Mouse (Mus musculus): ENCODE results near the gene Hist1h2ad. TPM values are rescaled to one million over a fixed set of nuclear protein-coding genes. Genes with fewer than 3 reads are reported as not detected.
"Not testable (repeated sequence)": the region's sequence is repeated elsewhere in the genome, so short reads cannot be mapped to it uniquely, and the experiment has no call there.

Gene Hist1h2ad
- polyA plus RNA-seq, 1 experiment from 2014 or later = 1.3 TPM

GRCm38 (mm10) chr13:23611638-23612037 is 37.5 kb downstream of the Hist1h2ad start:
- H3K27ac ChIP-seq (ENCODE audit: low read depth, low read length) = no peak overlapping the region
- no peak overlapping the region for H3K4me2 ChIP-seq
- H3K36me3 ChIP-seq (ENCODE audit: control insufficient read depth, insufficient read depth, low read length) = no peaks in the 10 kb centered on the region
- no peaks in the 10 kb centered on the region for H3K27me3 ChIP-seq (ENCODE audit: control insufficient read depth, insufficient read depth, low read length)
- no peaks in the 10 kb centered on the region for H3K9me3 ChIP-seq (replicated peaks; ENCODE audit: control insufficient read depth, low read length)
- H3K4me3 ChIP-seq (ENCODE audit: low read depth, low read length) = no peak overlapping the region
- H3K4me1 ChIP-seq (ENCODE audit: control insufficient read depth, insufficient read depth, low read length) = no peaks in the 10 kb centered on the region
- 88% methylated on average over 3 of the region's 3 CpGs for WGBS (ENCODE audit: insufficient replicate concordance)
- no peak overlapping the region for H3K9ac ChIP-seq (ENCODE audit: low read depth, low read length)
- no peak for ATAC-seq (replicated peaks; ENCODE audit: insufficient number of reproducible peaks, low FRiP score, low TSS enrichment)

- ATAC-seq (replicated peaks; ENCODE audit: insufficient number of reproducible peaks, low FRiP score, low TSS enrichment) = no peak
- H3K36me3 ChIP-seq (ENCODE audit: control insufficient read depth, insufficient read depth, low read length) = no peaks in the 10 kb centered on the region
- H3K27me3 ChIP-seq (ENCODE audit: control insufficient read depth, insufficient read depth, low read length) = no peaks in the 10 kb centered on the region
- H3K9me3 ChIP-seq (replicated peaks; ENCODE audit: control insufficient read depth, low read length) = no peaks in the 10 kb centered on the region
- H3K9ac ChIP-seq (ENCODE audit: low read depth, low read length) = peak overlapping the region; percentile 96
- H3K27ac ChIP-seq (ENCODE audit: low read depth, low read length) = peak overlapping the region; percentile 96
- 49% methylated on average over 12 of the region's 12 CpGs for WGBS (ENCODE audit: insufficient replicate concordance)
- peaks cover 4% of the 10 kb centered on the region; the same call in 1 of the 2 replicates for H3K4me1 ChIP-seq (ENCODE audit: control insufficient read depth, insufficient read depth, low read length)
- H3K4me3 ChIP-seq (ENCODE audit: low read depth, low read length) = peak overlapping the region; percentile 76
- H3K4me2 ChIP-seq = peak overlapping the region; percentile 98
Observed at GRCm38 (mm10) chr13:23620056-23620732, 46.0 kb downstream of the Hist1h2ad start.

GRCm38 (mm10) chr13:23620733-23621531 is 46.8 kb downstream of the Hist1h2ad start, which contains the start of gene Hist1h2be:
TSS of gene Hist1h2be (minus strand) at chr13:23621124.
- H3K4me1 ChIP-seq (ENCODE audit: control insufficient read depth, insufficient read depth, low read length) = peaks cover 4% of the 10 kb centered on the region; the same call in 1 of the 2 replicates
- WGBS (ENCODE audit: insufficient replicate concordance) = under 1% methylated on average over 27 of the region's 27 CpGs
- H3K9me3 ChIP-seq (replicated peaks; ENCODE audit: control insufficient read depth, low read length) = no peaks in the 10 kb centered on the region
- peak; percentile 70 for ATAC-seq (replicated peaks; ENCODE audit: insufficient number of reproducible peaks, low FRiP score, low TSS enrichment)
- H3K27me3 ChIP-seq (ENCODE audit: control insufficient read depth, insufficient read depth, low read length) = no peaks in the 10 kb centered on the region
- H3K9ac ChIP-seq (ENCODE audit: low read depth, low read length) = peak within 1 kb of the TSS; percentile 96
- H3K4me2 ChIP-seq = peak within 1 kb of the TSS; percentile 98
- peak within 1 kb of the TSS; percentile 96 for H3K27ac ChIP-seq (ENCODE audit: low read depth, low read length)
- H3K4me3 ChIP-seq (ENCODE audit: low read depth, low read length) = peak within 1 kb of the TSS; percentile 76
- no peaks in the 10 kb centered on the region for H3K36me3 ChIP-seq (ENCODE audit: control insufficient read depth, insufficient read depth, low read length)

GRCm38 (mm10) chr13:23621532-23622174 is 47.5 kb downstream of the Hist1h2ad start:
- ATAC-seq (replicated peaks; ENCODE audit: insufficient number of reproducible peaks, low FRiP score, low TSS enrichment) = peak; percentile 86

GRCm38 (mm10) chr13:23622175-23622671 is 48.0 kb downstream of the Hist1h2ad start, which contains the start of gene Hist1h1e:
TSS of gene Hist1h1e (minus strand) at chr13:23622558.
- H3K4me3 ChIP-seq (ENCODE audit: low read depth, low read length) = peak within 1 kb of the TSS; percentile 76
- not testable (repeated sequence) for H3K4me1 ChIP-seq (ENCODE audit: control insufficient read depth, insufficient read depth, low read length); H3K9me3 ChIP-seq (replicated peaks; ENCODE audit: control insufficient read depth, low read length); H3K36me3 ChIP-seq (ENCODE audit: control insufficient read depth, insufficient read depth, low read length); H3K27me3 ChIP-seq (ENCODE audit: control insufficient read depth, insufficient read depth, low read length)
- H3K9ac ChIP-seq (ENCODE audit: low read depth, low read length) = peak within 1 kb of the TSS; percentile 96
- peak within 1 kb of the TSS; percentile 98 for H3K4me2 ChIP-seq
- WGBS (ENCODE audit: insufficient replicate concordance) = under 1% methylated on average over 51 of the region's 53 CpGs
- peak; percentile 91 for ATAC-seq (replicated peaks; ENCODE audit: insufficient number of reproducible peaks, low FRiP score, low TSS enrichment)
- peak within 1 kb of the TSS; percentile 96 for H3K27ac ChIP-seq (ENCODE audit: low read depth, low read length)

More at GRCm38 (mm10) chr13:23621532-23622174, 47.5 kb downstream of the Hist1h2ad start:
- peak overlapping the region; percentile 76 for H3K4me3 ChIP-seq (ENCODE audit: low read depth, low read length)
- H3K9ac ChIP-seq (ENCODE audit: low read depth, low read length) = peak overlapping the region; percentile 96
- H3K27me3 ChIP-seq (ENCODE audit: control insufficient read depth, insufficient read depth, low read length) = no peaks in the 10 kb centered on the region
- WGBS (ENCODE audit: insufficient replicate concordance) = under 1% methylated on average over 18 of the region's 18 CpGs
- H3K27ac ChIP-seq (ENCODE audit: low read depth, low read length) = peak overlapping the region; percentile 96
- peaks cover 4% of the 10 kb centered on the region; the same call in 1 of the 2 replicates for H3K4me1 ChIP-seq (ENCODE audit: control insufficient read depth, insufficient read depth, low read length)
- no peaks in the 10 kb centered on the region for H3K9me3 ChIP-seq (replicated peaks; ENCODE audit: control insufficient read depth, low read length)
- no peaks in the 10 kb centered on the region for H3K36me3 ChIP-seq (ENCODE audit: control insufficient read depth, insufficient read depth, low read length)
- H3K4me2 ChIP-seq = peak overlapping the region; percentile 98

DNA sequence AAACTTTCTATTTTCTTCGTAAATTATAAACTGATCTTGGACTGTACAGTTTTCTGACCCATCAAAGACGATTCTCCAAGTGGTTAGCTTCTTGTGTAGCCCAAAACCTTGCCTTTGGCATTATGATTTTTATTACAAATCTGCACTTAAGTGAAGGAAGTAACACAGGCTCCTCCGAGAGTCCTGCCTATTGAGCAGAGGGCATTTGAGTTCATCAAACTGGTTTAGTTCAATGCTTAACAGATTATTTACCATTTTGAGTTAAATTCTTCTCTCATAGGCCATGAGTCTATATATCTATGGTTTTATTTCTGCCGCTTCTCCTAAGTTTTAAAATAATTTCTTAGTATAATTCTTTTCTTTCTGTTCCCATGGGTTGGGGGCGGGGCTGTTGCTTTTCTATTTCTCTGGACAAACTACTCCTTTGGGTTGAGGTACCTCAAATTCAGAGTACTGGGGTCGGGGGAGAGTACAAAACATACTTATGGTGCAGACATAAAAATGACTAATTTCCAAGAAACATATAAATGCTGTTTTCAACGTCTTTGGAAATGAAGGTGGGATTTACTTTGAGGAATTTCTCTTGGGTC is 48.8 kb downstream of the Hist1h2ad start:
- 28% methylated on average over 7 of the region's 7 CpGs for WGBS (ENCODE audit: insufficient replicate concordance)
- no peak for ATAC-seq (replicated peaks; ENCODE audit: insufficient number of reproducible peaks, low FRiP score, low TSS enrichment)

More for the DNA sequence above, 48.8 kb downstream of the Hist1h2ad start:
- Histone ChIP-seq H3K27me3 (ENCODE audit: control insufficient read depth, insufficient read depth, low read length) (no peaks in the 10 kb centered on the region), H3K36me3 (ENCODE audit: control insufficient read depth, insufficient read depth, low read length) (no peaks in the 10 kb centered on the region), H3K27ac (ENCODE audit: low read depth, low read length) (peak overlapping the region; percentile 96), H3K4me2 (peak overlapping the region; percentile 98), H3K4me1 (ENCODE audit: control insufficient read depth, insufficient read depth, low read length) (peaks cover 4% of the 10 kb centered on the region; the same call in 1 of the 2 replicates), H3K9ac (ENCODE audit: low read depth, low read length) (peak overlapping the region; percentile 96), H3K9me3 (replicated peaks; ENCODE audit: control insufficient read depth, low read length) (no peaks in the 10 kb centered on the region), H3K4me3 (ENCODE audit: low read depth, low read length) (peak overlapping the region; percentile 76)
